Mouse (Mus musculus) spleen, adult 2 months (tissue): ENCODE results near the gene Fanca. TPM values are rescaled to one million over a fixed set of nuclear protein-coding genes. Genes with fewer than 3 reads are reported as not detected.
A peak's percentile ranks its signal among the peaks of the same experiment; 100 is the strongest.

Experiments
- DNase-seq, 2 experiments: peaks; one replicate each; pipeline versions ENCODE4 v3.0.0 to v3.0.0-alpha.2; 2012 to 2021; ENCODE audit warnings: low spot score in 2 of 2, low read depth in 1 of 2
- H3K27ac ChIP-seq: fragments of 200-500 bp; 2 replicates; pipeline ENCODE4 v1.5.1; 2012; ENCODE audit warnings: low read length, inconsistent platforms; ENCODE audit not compliant: insufficient read depth
- H3K27me3 ChIP-seq: fragments of 200-500 bp; 2 replicates; pipeline ENCODE4 v1.6.1; 2012; ENCODE audit warnings: mild to moderate bottlenecking, moderate library complexity, low read length, inconsistent platforms; ENCODE audit not compliant: control insufficient read depth, insufficient read depth
- H3K36me3 ChIP-seq: fragments of 200-500 bp; 2 replicates; pipeline ENCODE4 v1.6.1; 2012; ENCODE audit warnings: mild to moderate bottlenecking, low read length, inconsistent platforms; ENCODE audit not compliant: control insufficient read depth, insufficient read depth
- H3K4me1 ChIP-seq: fragments of 200-500 bp; 2 replicates; pipeline ENCODE4 v1.6.1; 2011; ENCODE audit warnings: inconsistent platforms; ENCODE audit not compliant: control insufficient read depth, insufficient read depth, insufficient read length
- H3K4me3 ChIP-seq: fragments of 200-500 bp; 2 replicates; pipeline ENCODE4 v1.5.1; 2011; ENCODE audit warnings: mild to moderate bottlenecking, inconsistent platforms; ENCODE audit not compliant: insufficient read depth, insufficient read length; ENCODE audit errors: extremely low read depth
- CTCF ChIP-seq: fragments of 200-500 bp; IDR thresholded peaks from 2 replicates; pipeline ENCODE4 v1.5.1; 2011; ENCODE audit warnings: mild to moderate bottlenecking, inconsistent platforms; ENCODE audit not compliant: insufficient read depth, insufficient read length, insufficient replicate concordance; ENCODE audit errors: extremely low read depth
- POLR2A ChIP-seq: fragments of 200-500 bp; IDR thresholded peaks from 2 replicates; pipeline ENCODE4 v1.6.1; 2011; ENCODE audit warnings: low read depth, low read length, inconsistent platforms
- WGBS: fragments of 180-500 bp; shearing (Covaris S2); methylation state at CpG from one replicate; pipeline ENCODE4 v1.1.7; 2018; 5-methylcytosine and 5-hydroxymethylcytosine counted together
- polyA plus RNA-seq: library from polyadenylated mRNA; depleted of rRNA; stranded (reverse); fragments of >200 nt; gene quantifications from 2 replicates; pipeline ENCODE4 v1.2.3, GENCODE M21; 2012

Gene Fanca
- polyA plus RNA-seq, 1 experiment, result 55.7 TPM

- H3K27ac ChIP-seq, result no peak overlapping the region
- TF ChIP-seq CTCF (no peak), POLR2A (no peak)
- 88% methylated on average over 9 of the region's 9 CpGs for WGBS
- no peaks in the 10 kb centered on the region for H3K36me3 ChIP-seq
- H3K4me3 ChIP-seq, result no peak overlapping the region
- DNase-seq, result no peak
- peaks cover 1% of the 10 kb centered on the region; the same call in 1 of the 2 replicates for H3K27me3 ChIP-seq
- no peaks in the 10 kb centered on the region for H3K4me1 ChIP-seq
Observed at GRCm38 (mm10) chr8:123348237-123348843, 30.0 kb upstream of the Fanca start.

GRCm38 (mm10) chr8:123347293-123347692, 28.9 kb upstream of the Fanca start:
- TF ChIP-seq CTCF (no peak), POLR2A (no peak)
- 76% methylated on average over 2 of the region's 2 CpGs for WGBS
- Histone ChIP-seq H3K36me3 (no peaks in the 10 kb centered on the region), H3K4me3 (no peak overlapping the region), H3K4me1 (peaks cover under 1% of the 10 kb centered on the region; the same call in 1 of the 2 replicates), H3K27me3 (no peaks in the 10 kb centered on the region), H3K27ac (no peak overlapping the region)
- DNase-seq, result no peak

- Histone ChIP-seq H3K36me3 (no peaks in the 10 kb centered on the region), H3K4me3 (no peak overlapping the region), H3K27me3 (no peaks in the 10 kb centered on the region), H3K27ac (no peak overlapping the region), H3K4me1 (peaks cover 3% of the 10 kb centered on the region; the same call in 1 of the 2 replicates)
- 88% methylated on average over 6 of the region's 6 CpGs for WGBS
- TF ChIP-seq POLR2A (no peak), CTCF (no peak)
- no peak for DNase-seq
Observed at GRCm38 (mm10) chr8:123345856-123346255, 27.5 kb upstream of the Fanca start.

GRCm38 (mm10) chr8:123345135-123345534, 26.8 kb upstream of the Fanca start:
- Histone ChIP-seq H3K27ac (no peak overlapping the region), H3K27me3 (no peaks in the 10 kb centered on the region), H3K36me3 (no peaks in the 10 kb centered on the region), H3K4me1 (peaks cover 3% of the 10 kb centered on the region; the same call in 1 of the 2 replicates), H3K4me3 (no peak overlapping the region)
- 85% methylated on average over 8 of the region's 8 CpGs for WGBS
- TF ChIP-seq CTCF (no peak), POLR2A (no peak)
- DNase-seq, result no peak

- H3K27me3 ChIP-seq, result no peaks in the 10 kb centered on the region
- 78% methylated on average over 12 of the region's 12 CpGs for WGBS
- H3K36me3 ChIP-seq, result no peaks in the 10 kb centered on the region
- H3K4me1 ChIP-seq, result peaks cover 3% of the 10 kb centered on the region; the same call in 1 of the 2 replicates
- 0 out of 2 replicates have a peak overlapping the region, but pooled peaks have one; percentile 32 for H3K27ac ChIP-seq
- DNase-seq, result no peak
- no peak overlapping the region for H3K4me3 ChIP-seq
- TF ChIP-seq POLR2A, result no peak
- TF ChIP-seq CTCF, result no peak
Observed at GRCm38 (mm10) chr8:123343422-123343821, 25.0 kb upstream of the Fanca start.

- Histone ChIP-seq H3K27ac (peak overlapping the region; percentile 32), H3K27me3 (no peaks in the 10 kb centered on the region), H3K4me3 (no peak overlapping the region), H3K4me1 (peaks cover 3% of the 10 kb centered on the region; the same call in 1 of the 2 replicates), H3K36me3 (no peaks in the 10 kb centered on the region)
- no peak for TF ChIP-seq CTCF
- TF ChIP-seq POLR2A, result no peak
- no peak for DNase-seq
- 24% methylated on average over 7 of the region's 7 CpGs for WGBS
Observed at GRCm38 (mm10) chr8:123342911-123343310, 24.5 kb upstream of the Fanca start.

- TF ChIP-seq CTCF (no peak), POLR2A (no peak)
- WGBS, result 39% methylated on average over 8 of the region's 8 CpGs
Observed at GRCm38 (mm10) chr8:123342253-123342652, 23.9 kb upstream of the Fanca start.

More at GRCm38 (mm10) chr8:123342253-123342652, 23.9 kb upstream of the Fanca start:
- no peak for DNase-seq
- peaks cover 3% of the 10 kb centered on the region; the same call in 1 of the 2 replicates for H3K4me1 ChIP-seq
- no peaks in the 10 kb centered on the region for H3K27me3 ChIP-seq
- peak overlapping the region; percentile 52; the same call in 1 of the 2 replicates for H3K27ac ChIP-seq
- H3K4me3 ChIP-seq, result no peak overlapping the region
- H3K36me3 ChIP-seq, result no peaks in the 10 kb centered on the region
